Mouse (Mus musculus) retina, postnatal 1 day (tissue): ENCODE results near the gene Pram1.

Experiments used
- DNase-seq: peaks from one replicate; pipeline ENCODE4 v3.0.0-alpha.2; 2012

The Pram1 gene

DNA sequence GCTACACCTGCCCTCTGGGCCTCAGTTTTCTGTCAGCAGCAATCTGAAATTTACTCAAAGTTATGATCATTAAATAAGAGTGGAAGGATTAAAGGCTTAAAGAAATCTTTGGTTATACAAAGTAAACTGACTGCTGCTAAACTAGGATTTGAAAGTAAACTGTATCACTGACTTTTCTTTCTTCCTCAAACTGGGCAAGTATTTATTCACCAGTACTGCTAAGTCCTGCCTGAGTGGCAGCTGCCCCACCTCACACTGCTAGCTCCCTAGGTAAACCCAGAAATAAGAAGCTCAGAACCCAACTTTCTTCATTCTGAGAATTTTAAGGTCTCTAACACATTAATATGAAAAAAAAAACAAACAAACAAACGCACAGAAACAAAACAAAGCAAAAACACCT lies 36.0 kb downstream of the Pram1 start:
- DNase-seq = no peak

DNA sequence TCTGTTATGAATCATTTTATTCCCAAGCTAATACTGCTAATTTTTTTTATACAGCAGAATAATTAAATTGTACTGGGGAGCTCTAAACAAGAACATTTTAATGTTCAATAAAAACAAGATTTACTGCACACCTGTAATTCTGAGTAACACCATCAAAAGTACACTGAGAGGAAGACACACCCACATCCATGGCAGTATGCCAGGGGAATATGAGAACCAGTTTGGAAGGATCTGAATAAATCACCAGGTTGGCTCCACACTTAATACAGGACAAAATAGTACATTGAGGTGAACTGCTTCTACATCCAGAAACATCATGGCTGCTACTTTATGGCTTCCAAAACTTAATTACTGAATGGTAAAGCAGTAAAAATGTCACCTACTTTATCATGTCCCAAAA lies 37.6 kb downstream of the Pram1 start:
- no peak for DNase-seq

DNA sequence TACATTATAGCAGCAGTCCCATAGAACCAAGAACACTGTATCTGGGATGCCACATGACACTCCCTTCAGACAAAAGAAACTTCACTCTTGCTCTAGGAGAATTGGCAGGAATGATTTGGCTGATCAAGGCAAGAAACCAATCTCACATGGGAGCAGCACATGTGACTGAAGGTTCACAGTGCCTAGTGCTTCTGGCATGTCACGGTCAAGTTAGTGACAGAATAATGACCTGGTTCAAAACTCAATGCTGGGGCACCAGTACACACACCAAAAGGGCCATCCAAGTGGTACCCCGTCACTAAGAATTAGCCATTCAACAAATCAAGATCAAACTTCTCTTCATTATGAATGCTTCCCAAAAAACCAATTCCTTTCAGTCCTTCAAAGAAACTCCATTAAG lies 38.2 kb downstream of the Pram1 start:
- no peak for DNase-seq

DNA sequence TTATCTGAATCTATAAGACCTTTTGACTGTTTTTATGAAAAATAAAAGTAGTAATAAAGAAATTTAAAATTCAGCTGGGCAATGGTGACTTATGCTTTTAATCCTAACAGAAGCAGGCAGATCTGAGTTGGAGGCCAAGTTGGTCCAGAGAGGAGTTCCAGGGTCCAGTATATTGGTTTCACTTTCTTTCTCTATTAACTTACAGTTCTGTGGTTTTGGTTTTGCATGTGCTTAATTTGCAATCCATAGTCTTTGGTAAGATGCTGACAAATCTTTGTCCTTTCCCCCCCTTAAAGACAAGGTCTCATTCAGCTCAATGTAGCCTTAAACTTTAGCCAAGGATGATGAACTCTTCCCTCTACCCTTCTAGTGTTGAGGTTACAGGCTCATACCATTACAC lies 40.9 kb downstream of the Pram1 start:
- no peak for DNase-seq

DNA sequence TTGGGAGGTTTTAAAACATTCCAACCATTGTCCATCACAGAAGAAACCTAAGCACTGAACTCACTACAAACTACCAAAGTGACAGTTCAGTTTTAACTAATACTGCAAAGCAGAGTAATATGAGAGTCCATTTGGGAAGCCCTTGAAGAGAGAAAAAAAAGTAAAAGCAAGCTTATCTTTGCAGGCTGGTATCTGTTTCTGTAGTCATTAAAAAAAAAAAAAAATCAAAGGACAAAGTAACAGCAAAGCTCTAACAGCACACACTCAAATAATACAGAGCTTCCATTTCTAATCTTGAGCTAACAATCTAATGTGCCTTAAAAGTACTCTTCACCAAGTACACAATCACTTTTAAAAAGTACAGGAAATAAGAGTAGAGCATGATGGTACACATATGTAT lies 43.9 kb downstream of the Pram1 start:
- DNase-seq = no peak

DNA sequence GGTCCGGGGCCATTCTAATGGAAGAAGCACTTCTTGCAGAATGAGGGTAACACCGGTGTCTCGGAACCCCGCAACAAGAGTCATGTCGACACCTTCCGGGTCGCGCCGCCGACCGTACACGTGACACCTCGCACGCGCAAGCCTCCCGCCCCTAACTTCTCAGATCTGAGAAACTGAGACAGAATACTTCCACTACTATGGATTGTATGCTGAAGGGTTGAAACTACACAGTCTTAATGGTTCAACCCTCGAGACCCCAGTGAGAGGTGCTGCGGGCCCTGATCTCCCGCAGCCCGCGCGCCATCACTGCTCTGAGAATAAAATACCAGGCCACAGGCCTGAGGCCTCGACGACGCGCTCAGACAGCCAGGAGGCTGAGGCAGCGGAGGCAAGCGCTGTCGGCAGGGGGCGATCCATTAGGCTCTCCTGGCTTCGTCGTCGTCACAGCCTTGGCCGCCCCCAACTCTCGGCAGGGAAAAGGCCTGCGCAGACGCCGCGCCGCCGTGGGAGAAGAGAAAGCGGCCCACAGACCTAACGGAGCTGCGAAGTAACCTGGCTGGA lies 46.9 kb downstream of the Pram1 start:
- DNase-seq = peak; percentile 71

DNA sequence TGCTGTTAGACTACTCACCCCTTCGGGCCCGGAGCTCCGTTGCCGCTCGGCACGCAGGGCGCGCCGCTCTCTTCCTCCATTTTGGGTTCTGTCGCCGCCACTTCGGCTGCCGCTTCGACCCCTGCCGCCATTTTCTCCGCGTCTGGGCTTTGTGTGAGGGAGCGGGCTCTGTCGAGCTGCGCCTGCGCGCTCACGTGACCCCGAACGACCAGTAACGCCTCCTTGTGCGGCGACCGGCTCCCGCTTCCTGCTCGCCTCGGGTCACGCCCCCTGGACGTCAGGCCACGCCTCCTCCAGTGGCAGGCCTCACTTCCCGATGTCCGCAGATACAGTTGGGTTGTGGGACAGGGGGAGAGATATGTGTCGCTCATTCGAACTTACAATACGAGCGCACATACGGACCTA lies 47.4 kb downstream of the Pram1 start:
- DNase-seq = peak; percentile 98

DNA sequence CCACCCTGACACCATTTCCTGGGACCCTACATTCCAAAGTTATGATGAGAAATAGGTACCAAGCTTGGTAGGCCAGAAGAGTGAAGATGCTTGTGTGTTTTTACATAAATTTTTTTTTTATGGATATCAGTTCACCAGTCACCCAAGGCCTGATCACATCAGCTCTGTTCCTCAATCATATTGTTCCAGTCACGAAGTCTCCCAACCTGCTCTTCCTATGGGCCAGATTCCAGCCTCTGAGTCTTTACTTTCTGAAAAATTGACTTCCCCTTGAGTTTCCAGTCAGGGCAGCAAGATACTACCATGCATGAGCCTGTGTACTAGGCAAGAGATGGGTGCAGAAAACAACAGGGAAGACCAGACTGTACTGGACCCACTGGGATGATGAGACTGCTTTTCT lies 48.9 kb downstream of the Pram1 start, which contains the start of gene Hnrnpm:
TSS of gene Hnrnpm (minus strand) at position 101 of the 400 bp plus-strand sequence.
- no peak for DNase-seq
